Mouse (Mus musculus) midbrain, embryonic 13.5 days (tissue): ENCODE measurements around the gene Poll. TPM values are rescaled to one million over a fixed set of nuclear protein-coding genes. Genes with fewer than 3 reads are reported as not detected.

Source experiments
- ATAC-seq: fragments of 200-750 bp; cut with Nextera tagmentation; 2 replicates; pipeline ENCODE4 v1.8.0; 2017; ENCODE audit warnings: mild to moderate bottlenecking, moderate TSS enrichment, moderate library complexity
- H3K27ac ChIP-seq: fragments of 300-500 bp; sonication (generic); 2 replicates; pipeline ENCODE4 v1.5.1; 2015; ENCODE audit warnings: inconsistent platforms, mild to moderate bottlenecking, moderate library complexity
- H3K27me3 ChIP-seq: fragments of 300-500 bp; sonication (generic); 2 replicates; pipeline ENCODE4 v1.6.1; 2015; ENCODE audit warnings: mild to moderate bottlenecking, inconsistent platforms
- H3K36me3 ChIP-seq: fragments of 300-500 bp; sonication (generic); 2 replicates; pipeline ENCODE4 v1.6.1; 2015; ENCODE audit warnings: mild to moderate bottlenecking, inconsistent platforms
- H3K4me1 ChIP-seq: fragments of 300-500 bp; sonication (generic); replicated peaks from 2 replicates; pipeline ENCODE4 v1.6.1; 2015; ENCODE audit warnings: inconsistent platforms
- H3K4me2 ChIP-seq: fragments of 300-500 bp; sonication (generic); replicated peaks from 2 replicates; pipeline ENCODE4 v1.6.1; 2015; ENCODE audit warnings: moderate library complexity, mild to moderate bottlenecking, inconsistent platforms
- H3K4me3 ChIP-seq: fragments of 300-500 bp; sonication (generic); replicated peaks from 2 replicates; pipeline ENCODE4 v1.5.1; 2015; ENCODE audit warnings: mild to moderate bottlenecking, inconsistent platforms
- H3K9ac ChIP-seq: fragments of 300-500 bp; sonication (generic); replicated peaks from 2 replicates; pipeline ENCODE4 v1.6.1; 2015; ENCODE audit warnings: mild to moderate bottlenecking, inconsistent platforms
- H3K9me3 ChIP-seq: fragments of 300-500 bp; sonication (generic); 2 replicates; pipeline ENCODE4 v1.6.1; 2016; ENCODE audit warnings: mild to moderate bottlenecking, inconsistent platforms
- WGBS: fragments of 180-500 bp; shearing (Covaris S2); methylation state at CpG from one replicate; pipeline ENCODE4 v1.1.7; 2015; 5-methylcytosine and 5-hydroxymethylcytosine counted together
- polyA plus RNA-seq: library from polyadenylated mRNA; unstranded; fragments of >200 nt; fragmentation: Nextera tagmentation; extraction: Ambion mirVana; gene quantifications from 2 replicates; pipeline ENCODE4 v1.2.1, GENCODE M21; 2015

The Poll gene
- polyA plus RNA-seq, 1 experiment from 2014 or later: 16.6 TPM

- Histone ChIP-seq H3K27ac (no peak overlapping the region), H3K9me3 (no peaks in the 10 kb centered on the region), H3K27me3 (peaks cover 79% of the 10 kb centered on the region), H3K9ac (no peak overlapping the region), H3K4me1 (peaks cover 9% of the 10 kb centered on the region; the same call in 1 of the 2 replicates), H3K4me2 (no peak overlapping the region), H3K36me3 (0 out of 2 replicates have a peak, but pooled peaks cover 5% of the 10 kb centered on the region), H3K4me3 (no peak overlapping the region)
- WGBS: 95% methylated on average over 6 of the region's 6 CpGs
- ATAC-seq: no peak
Measured at GRCm38 (mm10) chr19:45589761-45590160, 29.4 kb upstream of the Poll start.

GRCm38 (mm10) chr19:45587509-45588292 lies 27.4 kb upstream of the Poll start:
- no peak overlapping the region for H3K4me3 ChIP-seq
- ATAC-seq: no peak
- H3K36me3 ChIP-seq: 0 out of 2 replicates have a peak, but pooled peaks cover 5% of the 10 kb centered on the region
- no peak overlapping the region for H3K4me2 ChIP-seq
- H3K27ac ChIP-seq: no peak overlapping the region
- H3K9me3 ChIP-seq: no peaks in the 10 kb centered on the region
- 88% methylated on average over 6 of the region's 6 CpGs for WGBS
- peaks cover 75% of the 10 kb centered on the region for H3K27me3 ChIP-seq
- H3K9ac ChIP-seq: no peak overlapping the region
- peaks cover 7% of the 10 kb centered on the region; the same call in 1 of the 2 replicates for H3K4me1 ChIP-seq

- no peak for ATAC-seq
- H3K36me3 ChIP-seq: 0 out of 2 replicates have a peak, but pooled peaks cover 5% of the 10 kb centered on the region
- no peak overlapping the region for H3K4me2 ChIP-seq
- H3K9ac ChIP-seq: no peak overlapping the region
- no peak overlapping the region for H3K4me3 ChIP-seq
- H3K27ac ChIP-seq: no peak overlapping the region
- peaks cover 15% of the 10 kb centered on the region for H3K4me1 ChIP-seq
- H3K9me3 ChIP-seq: no peaks in the 10 kb centered on the region
- H3K27me3 ChIP-seq: peaks cover 67% of the 10 kb centered on the region
- WGBS: 16% methylated on average over 3 of the region's 3 CpGs
Measured at GRCm38 (mm10) chr19:45586850-45587249, 26.5 kb upstream of the Poll start.

- Histone ChIP-seq H3K27ac (no peak overlapping the region), H3K36me3 (0 out of 2 replicates have a peak, but pooled peaks cover 11% of the 10 kb centered on the region), H3K4me3 (no peak overlapping the region), H3K27me3 (peaks cover 66% of the 10 kb centered on the region), H3K4me1 (peaks cover 23% of the 10 kb centered on the region), H3K4me2 (no peak overlapping the region), H3K9ac (no peak overlapping the region), H3K9me3 (no peaks in the 10 kb centered on the region)
- ATAC-seq: no peak
- WGBS: 59% methylated on average over 9 of the region's 9 CpGs
Measured at GRCm38 (mm10) chr19:45584856-45585620, 24.7 kb upstream of the Poll start.

GRCm38 (mm10) chr19:45583136-45583535 lies 22.8 kb upstream of the Poll start:
- WGBS: 91% methylated on average over 6 of the region's 6 CpGs
- no peaks in the 10 kb centered on the region for H3K9me3 ChIP-seq
- H3K27ac ChIP-seq: no peak overlapping the region
- peaks cover 18% of the 10 kb centered on the region for H3K36me3 ChIP-seq
- peaks cover 71% of the 10 kb centered on the region for H3K27me3 ChIP-seq
- H3K9ac ChIP-seq: no peak overlapping the region
- ATAC-seq: no peak
- H3K4me3 ChIP-seq: no peak overlapping the region
- peaks cover 34% of the 10 kb centered on the region for H3K4me1 ChIP-seq
- H3K4me2 ChIP-seq: no peak overlapping the region

GRCm38 (mm10) chr19:45582161-45582560 lies 21.8 kb upstream of the Poll start:
- Histone ChIP-seq H3K36me3 (peaks cover 26% of the 10 kb centered on the region), H3K9me3 (no peaks in the 10 kb centered on the region), H3K9ac (no peak overlapping the region; the same call in 1 of the 2 replicates), H3K4me1 (peaks cover 34% of the 10 kb centered on the region), H3K27me3 (peaks cover 71% of the 10 kb centered on the region), H3K4me2 (no peak overlapping the region), H3K27ac (0 out of 2 replicates have a peak overlapping the region, but pooled peaks have one; percentile 1), H3K4me3 (no peak overlapping the region)
- ATAC-seq: no peak
- 12% methylated on average over 8 of the region's 8 CpGs for WGBS

GRCm38 (mm10) chr19:45581257-45581656 lies 20.9 kb upstream of the Poll start:
- WGBS: 68% methylated on average over 3 of the region's 3 CpGs
- Histone ChIP-seq H3K36me3 (peaks cover 35% of the 10 kb centered on the region), H3K4me2 (no peak overlapping the region), H3K9me3 (no peaks in the 10 kb centered on the region), H3K4me3 (no peak overlapping the region), H3K4me1 (peaks cover 29% of the 10 kb centered on the region), H3K9ac (no peak overlapping the region), H3K27me3 (peaks cover 71% of the 10 kb centered on the region), H3K27ac (no peak overlapping the region)
- no peak for ATAC-seq

- 9% methylated on average over 12 of the region's 12 CpGs for WGBS
- Histone ChIP-seq H3K27me3 (peaks cover 71% of the 10 kb centered on the region), H3K4me1 (peaks cover 38% of the 10 kb centered on the region), H3K9ac (no peak overlapping the region), H3K9me3 (no peaks in the 10 kb centered on the region), H3K4me2 (no peak overlapping the region), H3K36me3 (peaks cover 38% of the 10 kb centered on the region), H3K27ac (no peak overlapping the region), H3K4me3 (no peak overlapping the region)
- peak; percentile 32 for ATAC-seq
Measured at GRCm38 (mm10) chr19:45580235-45580634, 19.9 kb upstream of the Poll start.

- H3K27ac ChIP-seq: no peak overlapping the region
- peaks cover 71% of the 10 kb centered on the region for H3K27me3 ChIP-seq
- no peak for ATAC-seq
- WGBS: 89% methylated on average over 7 of the region's 7 CpGs
- H3K4me3 ChIP-seq: no peak overlapping the region
- H3K36me3 ChIP-seq: peaks cover 42% of the 10 kb centered on the region
- no peaks in the 10 kb centered on the region for H3K9me3 ChIP-seq
- peaks cover 38% of the 10 kb centered on the region for H3K4me1 ChIP-seq
- H3K4me2 ChIP-seq: no peak overlapping the region
- no peak overlapping the region for H3K9ac ChIP-seq
Measured at GRCm38 (mm10) chr19:45579416-45579815, 19.1 kb upstream of the Poll start.

GRCm38 (mm10) chr19:45578976-45579375 lies 18.6 kb upstream of the Poll start:
- H3K4me3 ChIP-seq: no peak overlapping the region
- peaks cover 71% of the 10 kb centered on the region for H3K27me3 ChIP-seq
- peaks cover 42% of the 10 kb centered on the region for H3K36me3 ChIP-seq
- no peak overlapping the region for H3K9ac ChIP-seq
- H3K9me3 ChIP-seq: no peaks in the 10 kb centered on the region
- no peak overlapping the region for H3K27ac ChIP-seq
- H3K4me2 ChIP-seq: no peak overlapping the region
- WGBS: 91% methylated on average over 12 of the region's 12 CpGs
- peaks cover 38% of the 10 kb centered on the region for H3K4me1 ChIP-seq
- ATAC-seq: no peak

GRCm38 (mm10) chr19:45577141-45577750 lies 16.9 kb upstream of the Poll start:
- no peak overlapping the region for H3K4me3 ChIP-seq
- 84% methylated on average over 14 of the region's 14 CpGs for WGBS
- no peak overlapping the region for H3K9ac ChIP-seq
- H3K9me3 ChIP-seq: no peaks in the 10 kb centered on the region
- H3K4me1 ChIP-seq: peaks cover 33% of the 10 kb centered on the region
- no peak overlapping the region for H3K27ac ChIP-seq
- H3K27me3 ChIP-seq: peaks cover 75% of the 10 kb centered on the region
- H3K4me2 ChIP-seq: no peak overlapping the region
- H3K36me3 ChIP-seq: peaks cover 45% of the 10 kb centered on the region
- ATAC-seq: no peak

GRCm38 (mm10) chr19:45575632-45576001 lies 15.3 kb upstream of the Poll start:
- Histone ChIP-seq H3K4me1 (peaks cover 27% of the 10 kb centered on the region), H3K4me3 (no peak overlapping the region), H3K27ac (no peak overlapping the region), H3K4me2 (no peak overlapping the region), H3K36me3 (peaks cover 50% of the 10 kb centered on the region), H3K27me3 (peaks cover 88% of the 10 kb centered on the region), H3K9me3 (no peaks in the 10 kb centered on the region), H3K9ac (peak overlapping the region; percentile 10; the same call in 1 of the 2 replicates)
- no peak for ATAC-seq
- WGBS: 5% methylated on average over 8 of the region's 8 CpGs
